Mouse (Mus musculus) CH12.LX (cell line): ENCODE measurements around the gene Zbtb1.

Experiments used
- CTCF ChIP-seq, 2 experiments: IDR thresholded peaks in 1 of 2; conservative IDR thresholded peaks in 1 of 2; 2 replicates each; pipeline ENCODE4 v1.5.1; 2011 to 2012; ENCODE audit warnings: low read depth in 2 of 2, low read length in 2 of 2, improper control_type of control experiment in 1 of 2, inconsistent platforms in 1 of 2, mild to moderate bottlenecking in 1 of 2, moderate library complexity in 1 of 2
- POLR2A ChIP-seq: IDR thresholded peaks from 2 replicates; pipeline ENCODE4 v1.6.1; 2011; ENCODE audit warnings: low read depth, mild to moderate bottlenecking, improper control_type of control experiment, low read length

- TF ChIP-seq CTCF (conservative IDR thresholded peaks at IDR 0.05 in 1 of 2, IDR thresholded peaks at IDR 0.05 in 1 of 2; ENCODE audit: low read depth in 2 of 2, low read length in 2 of 2) (no peak), POLR2A (no peak)
Measured at GRCm38 (mm10) chr12:76360868-76361267, 9.2 kb upstream of the Zbtb1 start.
